Mouse (Mus musculus) heart, postnatal 10 days (tissue): ENCODE results near the gene Spn. TPM values are rescaled to one million over a fixed set of nuclear protein-coding genes. Genes with fewer than 3 reads are reported as not detected.

ENCODE experiments used
- DNase-seq, 2 experiments: peaks; one replicate each; pipeline ENCODE4 v3.0.0; 2021
- intact Hi-C: fragments of 180-260 bp; cut with DNase I; formaldehyde crosslinking; loops from one replicate; pipeline ENCODE4 v1.15.1; 2025
- total RNA-seq, 2 experiments: library from RNA; stranded (reverse); gene quantifications; 2 replicates each; pipeline ENCODE4 v1.2.3; 2021

Gene Spn
- total RNA-seq, 2 experiments from 2014 or later, result 0.72 to 0.84 TPM

DNA sequence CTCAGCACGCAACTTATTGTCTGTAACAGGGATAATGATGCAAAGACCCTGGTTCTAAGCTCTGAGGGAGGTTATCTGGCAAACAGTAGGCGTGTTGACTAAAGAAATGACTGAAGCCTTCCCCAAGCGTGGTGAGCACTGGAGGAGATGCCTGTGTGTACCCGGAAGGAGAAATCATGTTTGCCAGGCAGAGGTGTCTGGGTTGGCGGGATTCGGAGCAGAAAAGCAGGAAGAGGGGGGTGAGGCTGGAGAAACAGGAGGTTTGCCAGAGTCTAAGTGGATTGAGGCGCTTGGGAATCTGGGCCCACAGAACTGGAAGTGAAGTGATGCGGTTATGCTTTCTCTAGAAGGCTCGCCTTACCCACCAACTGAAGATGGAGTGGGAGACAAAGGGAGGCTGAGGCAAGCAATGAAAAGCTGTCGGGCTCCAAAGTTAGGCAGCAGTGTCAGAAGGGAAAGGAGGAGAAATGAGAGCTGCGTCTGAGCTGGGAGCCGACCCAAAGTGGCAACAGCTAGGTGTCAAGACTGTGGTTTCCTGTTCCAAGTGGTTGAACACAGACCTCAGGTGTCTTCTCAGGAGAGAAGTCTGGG, 25.3 kb downstream of the Spn start:
- intact Hi-C loops, result loop anchor here (5.0 to 10.0 kb wide), 2 partner anchors 360 to 468 kb away; partner anchors contain the start of gene Sgf29
- DNase-seq, result no peak

DNA sequence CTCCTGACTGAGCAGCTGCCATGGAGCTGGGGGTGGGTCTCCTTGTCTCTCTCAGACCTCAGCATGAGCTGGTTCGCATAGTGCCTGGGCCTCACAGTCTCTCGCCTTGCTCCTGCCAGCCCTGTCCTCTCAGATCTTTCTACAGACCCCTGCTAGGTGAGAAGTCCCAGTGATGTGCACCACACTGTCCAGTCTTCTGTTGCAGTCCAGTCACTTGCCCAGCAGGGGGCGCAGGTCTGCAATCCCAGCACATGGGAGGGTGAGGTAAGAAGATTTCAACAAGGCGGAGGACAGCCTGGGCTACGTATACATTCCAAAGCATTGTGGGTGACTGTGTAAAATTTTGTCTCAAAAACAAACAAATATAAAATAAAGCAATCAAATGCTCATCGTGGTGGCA, 26.2 kb downstream of the Spn start:
- intact Hi-C loops, result loop anchor here (5.0 to 10.0 kb wide), 2 partner anchors 359 to 467 kb away; partner anchors contain the start of gene Sgf29
- peak; percentile 39 to 60 for DNase-seq

DNA sequence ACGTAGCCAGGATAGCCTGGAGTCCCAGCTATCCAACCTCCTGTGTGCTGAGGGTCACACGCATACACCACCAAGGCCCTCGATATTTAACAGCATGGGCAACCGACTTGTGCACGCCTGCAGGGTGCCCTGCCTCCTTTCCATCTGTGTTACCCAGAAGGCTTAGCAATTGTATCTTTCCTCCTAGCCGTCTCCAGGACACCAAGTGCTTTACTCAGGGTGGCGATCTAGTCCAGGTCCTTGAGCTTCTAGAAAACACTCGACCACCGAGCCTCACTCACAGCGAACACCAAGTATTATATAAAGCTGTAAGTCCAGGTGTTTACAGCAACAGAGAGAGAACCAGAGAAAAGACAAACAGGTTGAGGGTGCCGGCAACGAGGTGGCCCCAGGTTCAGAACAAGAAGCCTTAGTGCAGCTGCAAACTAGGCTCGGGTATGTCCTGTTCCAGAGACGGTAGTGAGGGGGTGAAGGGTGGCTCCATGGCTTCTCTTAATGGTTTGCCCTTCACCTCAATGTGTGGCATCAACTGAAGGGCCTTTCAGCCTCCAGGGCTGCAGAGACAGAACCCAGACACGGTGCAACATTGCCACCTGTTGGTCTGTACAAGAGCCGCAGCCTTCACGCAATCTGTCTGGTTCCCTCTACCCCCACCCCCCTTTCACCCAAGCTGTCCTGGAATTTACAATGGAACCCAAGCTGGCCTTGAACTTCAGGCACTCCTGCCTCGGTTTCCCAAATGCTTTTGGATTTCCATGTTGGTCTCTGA, 27.2 kb downstream of the Spn start:
- peak; percentile 82 to 88 for DNase-seq
- intact Hi-C loops, result loop anchor here (1.0 to 10.0 kb wide), 4 partner anchors 164 to 466 kb away; partner anchors contain the start of gene Sgf29

DNA sequence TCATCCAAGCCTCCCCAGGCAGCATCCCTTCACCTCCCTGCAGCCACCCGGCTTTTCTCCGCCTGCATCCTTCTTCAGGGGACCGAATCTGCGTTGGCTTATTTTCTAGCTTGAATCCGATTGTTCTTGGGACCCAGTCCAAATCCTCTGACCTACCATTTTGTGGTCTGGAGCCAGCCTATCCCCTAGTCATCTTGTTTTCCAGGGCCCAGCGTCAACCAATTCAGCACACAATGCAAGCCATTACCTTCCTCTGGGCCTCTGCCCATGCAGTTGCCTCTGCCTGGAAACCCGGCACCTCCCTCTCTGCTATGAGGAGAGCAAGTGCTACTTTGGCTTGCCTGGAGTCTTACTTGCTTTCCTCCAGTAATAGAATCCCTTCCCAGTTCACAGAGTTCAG, 32.1 kb downstream of the Spn start:
- intact Hi-C loops, result loop anchor here (2.0 kb wide), 3 partner anchors 119 to 283 kb away; no protein-coding TSS in a partner anchor
- no peak for DNase-seq

DNA sequence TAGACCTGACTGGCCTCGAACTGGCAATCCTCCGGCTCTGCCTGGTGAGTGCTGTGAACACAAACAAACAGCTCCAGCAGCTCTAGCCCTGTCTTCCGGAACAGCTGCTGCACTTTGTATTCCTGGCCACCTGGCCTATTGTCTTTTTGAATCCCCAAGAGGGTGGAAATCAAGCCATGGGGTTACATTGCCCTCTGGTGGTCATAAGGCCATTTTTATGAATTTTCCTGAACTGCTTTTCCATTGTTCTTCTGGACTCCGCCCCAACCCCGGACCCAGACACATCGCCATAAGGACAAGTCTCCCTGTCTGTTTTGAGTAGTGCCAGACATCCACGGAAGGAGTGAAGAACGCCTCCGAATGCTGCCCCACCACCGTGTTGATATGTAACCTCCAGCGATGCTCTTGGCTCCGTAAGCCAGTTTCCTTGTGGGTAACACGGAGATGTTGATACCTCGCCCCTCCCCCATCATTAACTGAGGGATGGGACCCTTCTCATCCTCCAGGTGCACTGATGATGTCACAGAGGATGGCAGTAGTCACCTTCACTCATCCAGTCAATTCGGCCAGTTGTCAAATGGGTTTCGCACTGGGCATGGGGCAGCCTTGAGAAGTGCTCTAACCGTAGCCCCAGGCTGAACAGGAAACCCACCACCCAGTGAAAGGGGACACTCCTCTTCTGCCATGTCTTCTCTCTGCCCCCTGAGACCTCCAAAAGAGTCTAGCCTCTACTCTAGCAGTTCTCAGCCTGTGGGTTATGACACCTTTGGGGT, 32.9 kb downstream of the Spn start:
- intact Hi-C loops, result loop anchor here (2.0 to 5.0 kb wide), 4 partner anchors 77 to 282 kb away; partner anchors contain the start of gene Maz
- DNase-seq, result peak; percentile 89 to 90

DNA sequence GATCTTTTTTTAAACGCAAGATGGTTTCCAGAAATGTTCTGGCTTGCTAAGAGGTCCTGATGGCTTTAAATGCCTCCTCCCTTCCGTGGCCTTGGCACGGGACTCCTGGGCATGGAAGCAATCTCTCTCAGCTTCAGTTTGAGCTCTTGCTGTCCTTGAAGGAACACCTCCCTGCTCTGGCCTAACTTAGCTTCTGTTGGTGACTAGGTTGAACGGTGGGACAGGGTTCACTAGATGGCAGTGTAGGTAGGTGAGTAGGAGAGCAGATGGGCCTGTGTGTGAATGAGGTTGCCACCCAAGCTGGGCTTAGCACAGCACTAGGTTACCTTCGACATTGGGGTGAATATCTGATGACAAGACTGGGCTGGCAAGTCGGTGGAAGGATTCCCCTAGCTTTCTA, 33.7 kb downstream of the Spn start:
- no peak for DNase-seq
- intact Hi-C loops, result loop anchor here (2.0 to 5.0 kb wide), 4 partner anchors 77 to 281 kb away; partner anchors contain the start of gene Maz

DNA sequence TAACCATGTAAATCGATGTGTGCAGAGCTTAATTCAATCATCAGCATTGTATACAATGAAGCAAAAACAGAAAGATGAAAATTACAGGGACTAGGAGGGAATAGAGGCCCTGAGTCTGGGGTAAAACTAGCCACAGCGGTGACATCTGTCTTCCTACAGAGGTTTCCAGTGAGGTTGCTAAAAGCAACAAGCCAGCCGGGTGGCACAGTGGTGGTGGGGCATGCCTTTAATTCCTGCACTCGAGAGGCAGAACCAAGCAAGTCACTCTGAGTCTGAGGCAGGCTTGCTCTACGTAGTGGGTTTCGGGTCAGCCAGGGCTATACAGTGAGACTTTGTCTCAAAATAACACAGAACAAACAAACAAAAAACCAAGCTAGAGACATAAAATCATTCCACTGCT, 35.5 kb downstream of the Spn start:
- intact Hi-C loops, result loop anchor here (5.0 kb wide), 1 partner anchor 75 kb away; the partner anchor contains the start of gene Maz
- DNase-seq, result no peak

DNA sequence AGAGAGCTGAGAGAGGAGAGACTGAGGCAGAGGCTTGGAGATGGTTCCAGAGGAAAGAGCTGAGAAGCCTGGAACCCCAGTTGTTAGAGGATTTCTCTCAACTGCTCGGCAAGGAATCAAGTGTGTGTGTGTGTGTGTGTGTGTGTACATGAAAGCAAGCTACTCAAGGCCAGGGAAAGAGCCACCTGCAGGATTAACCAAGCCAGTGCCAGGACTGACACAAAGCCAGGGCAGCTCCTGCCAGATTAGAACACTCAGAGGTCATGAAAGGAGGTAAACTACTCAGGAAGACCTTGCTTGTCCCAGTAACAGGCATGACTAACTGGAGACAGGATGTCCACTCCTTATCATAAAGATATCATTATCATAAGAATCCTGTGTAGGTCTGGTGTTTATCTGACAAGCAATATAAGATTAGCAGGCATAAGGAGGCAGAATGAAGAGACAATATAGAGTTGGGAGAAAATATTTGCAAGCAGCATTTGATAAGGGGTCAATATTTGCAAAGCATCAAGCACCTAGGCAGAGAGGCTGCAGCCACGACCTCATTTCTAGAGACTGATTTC, 36.1 kb downstream of the Spn start:
- intact Hi-C loops, result loop anchor here (5.0 kb wide), 1 partner anchor 74 kb away; the partner anchor contains the start of gene Maz
- DNase-seq, result no peak

DNA sequence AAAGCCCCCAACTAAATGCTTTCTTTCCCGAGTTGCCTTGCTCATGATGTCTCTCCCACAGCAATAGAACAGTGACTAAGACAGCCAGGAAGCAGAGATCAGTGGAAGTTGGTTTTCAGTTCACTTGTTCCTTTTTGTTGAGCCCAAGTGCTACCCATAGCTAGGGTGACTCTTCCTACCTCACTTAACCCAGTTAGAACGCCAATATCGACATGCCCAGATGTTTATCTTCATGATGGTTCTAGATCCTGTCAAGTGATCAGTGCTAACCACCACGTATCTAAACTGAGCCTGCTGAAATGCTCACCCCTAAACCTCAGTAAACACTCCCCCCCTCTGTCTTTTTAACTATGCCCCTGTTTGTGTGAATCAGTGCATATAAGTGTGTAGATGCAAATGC, 38.1 kb downstream of the Spn start:
- intact Hi-C loops, result no loop called here
- DNase-seq, result no peak

DNA sequence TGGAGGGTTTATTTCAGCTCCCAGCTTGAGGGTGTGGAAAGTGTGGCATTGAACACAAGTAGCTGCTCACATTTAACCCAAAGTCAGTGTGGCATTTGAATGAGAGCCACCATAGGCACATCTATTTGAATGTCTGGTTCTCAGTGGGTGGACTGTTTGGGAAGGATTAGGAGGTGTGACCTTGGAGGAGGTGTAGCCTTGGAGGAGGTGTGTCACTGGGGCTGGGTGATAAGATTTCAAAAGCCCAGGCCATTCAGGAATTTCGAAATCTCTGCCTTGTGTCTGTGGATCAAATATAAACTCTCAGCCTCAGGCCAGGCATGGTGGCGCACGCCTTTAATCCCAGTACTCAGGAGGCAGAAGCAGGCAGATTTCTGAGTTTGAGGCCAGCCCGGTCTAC, 38.7 kb downstream of the Spn start:
- intact Hi-C loops, result no loop called here
- DNase-seq, result no peak

DNA sequence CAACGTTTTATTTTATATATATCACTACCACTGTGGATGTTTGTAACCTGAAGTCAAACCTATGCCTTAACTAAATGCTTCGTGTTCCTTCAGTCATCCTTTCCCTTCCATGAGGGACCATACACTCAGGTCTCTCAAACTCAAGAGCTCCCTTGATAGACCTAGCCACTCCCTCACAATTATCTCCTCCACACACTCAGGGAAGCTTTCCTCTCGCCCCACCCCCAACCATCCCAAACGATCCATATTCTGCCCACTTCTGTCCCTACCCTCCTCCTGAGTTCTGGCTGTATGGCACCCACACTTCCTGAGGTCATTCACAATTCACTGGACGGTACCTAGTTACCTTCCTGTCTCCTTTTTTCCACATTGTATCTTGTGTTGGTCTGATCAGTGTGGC, 39.1 kb downstream of the Spn start:
- no peak for DNase-seq
- intact Hi-C loops, result no loop called here

DNA sequence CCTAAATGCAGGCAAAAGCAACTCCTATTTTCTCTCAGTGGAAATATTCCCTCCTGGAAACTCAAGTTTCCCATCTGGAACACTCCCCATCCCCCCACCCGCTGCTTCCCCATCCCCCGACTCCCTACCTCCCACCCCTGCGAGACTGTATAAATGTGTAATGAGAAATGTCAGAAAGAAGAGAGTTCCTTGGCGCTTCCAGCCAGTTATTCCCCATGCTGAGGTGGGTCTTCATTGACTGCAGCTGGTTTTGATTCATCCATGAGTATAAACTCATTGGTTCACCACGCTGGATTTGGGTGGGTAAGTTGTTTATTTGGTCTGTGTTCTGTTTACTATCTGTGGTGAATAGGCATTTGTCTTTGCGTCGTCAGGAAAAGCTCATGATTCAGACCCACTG, 41.2 kb downstream of the Spn start:
- no peak for DNase-seq
- intact Hi-C loops, result no loop called here

DNA sequence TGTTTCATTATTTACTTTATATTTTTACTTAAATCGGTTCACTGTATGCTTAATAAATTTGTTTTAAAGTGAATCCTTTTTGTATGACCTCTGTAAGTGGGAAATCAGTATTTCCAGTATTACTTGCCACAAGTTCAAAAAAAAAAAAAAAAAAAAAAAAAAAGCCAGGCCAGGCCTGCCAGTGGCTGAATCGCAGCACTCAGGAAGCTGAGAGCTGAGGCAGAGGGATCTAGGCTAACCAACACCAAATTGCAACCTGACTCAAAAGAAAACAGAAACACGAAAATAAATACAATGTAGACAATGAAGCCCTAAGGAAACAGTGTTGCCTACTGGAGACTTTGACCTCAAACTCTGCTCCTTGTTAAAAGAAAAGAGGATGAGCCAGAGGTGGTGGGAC, 43.7 kb downstream of the Spn start:
- intact Hi-C loops, result no loop called here
- no peak for DNase-seq

DNA sequence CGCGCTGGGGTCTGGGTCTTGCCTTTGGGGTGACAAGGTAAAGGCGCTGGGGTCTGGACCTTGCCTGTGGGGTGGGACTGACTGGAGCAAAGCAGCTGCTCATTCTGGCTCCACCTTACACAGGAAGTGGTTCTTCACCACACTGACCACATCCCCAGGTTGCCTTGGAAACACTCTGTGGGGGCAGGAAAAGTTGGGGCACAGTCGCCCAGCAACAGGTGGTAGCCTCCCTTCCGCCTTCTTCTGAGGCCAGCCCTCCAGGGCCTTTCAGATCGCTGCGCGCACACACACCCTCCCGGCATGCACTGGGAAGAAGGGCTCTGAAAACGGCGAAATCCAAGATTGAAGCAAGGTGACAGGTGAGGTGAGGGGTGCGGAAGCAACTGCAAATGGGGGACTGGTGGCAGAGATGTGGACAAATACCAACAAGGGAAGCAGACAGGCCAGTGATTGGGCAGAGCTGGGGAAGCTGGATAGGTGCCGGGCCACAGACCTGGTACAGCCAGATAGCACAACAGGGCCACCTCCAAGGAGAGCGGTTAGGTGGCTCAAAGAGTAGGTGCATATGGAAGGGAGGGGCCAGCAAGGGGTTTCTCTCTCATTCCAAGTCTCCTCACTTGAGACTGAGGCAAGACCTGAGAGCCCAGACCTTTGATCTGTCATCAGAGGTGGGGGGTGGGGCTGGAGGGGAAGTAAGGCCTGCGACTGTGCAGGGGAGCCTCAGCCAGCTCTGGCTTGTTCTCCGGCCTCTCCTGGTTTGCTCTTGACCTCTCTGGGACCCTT, 46.3 kb downstream of the Spn start, which contains the start of gene AI467606:
TSS of gene AI467606 (plus strand) at position 246 of the 783 bp plus-strand sequence.
- peak; percentile 70 to 72 for DNase-seq
- intact Hi-C loops, result no loop called here

DNA sequence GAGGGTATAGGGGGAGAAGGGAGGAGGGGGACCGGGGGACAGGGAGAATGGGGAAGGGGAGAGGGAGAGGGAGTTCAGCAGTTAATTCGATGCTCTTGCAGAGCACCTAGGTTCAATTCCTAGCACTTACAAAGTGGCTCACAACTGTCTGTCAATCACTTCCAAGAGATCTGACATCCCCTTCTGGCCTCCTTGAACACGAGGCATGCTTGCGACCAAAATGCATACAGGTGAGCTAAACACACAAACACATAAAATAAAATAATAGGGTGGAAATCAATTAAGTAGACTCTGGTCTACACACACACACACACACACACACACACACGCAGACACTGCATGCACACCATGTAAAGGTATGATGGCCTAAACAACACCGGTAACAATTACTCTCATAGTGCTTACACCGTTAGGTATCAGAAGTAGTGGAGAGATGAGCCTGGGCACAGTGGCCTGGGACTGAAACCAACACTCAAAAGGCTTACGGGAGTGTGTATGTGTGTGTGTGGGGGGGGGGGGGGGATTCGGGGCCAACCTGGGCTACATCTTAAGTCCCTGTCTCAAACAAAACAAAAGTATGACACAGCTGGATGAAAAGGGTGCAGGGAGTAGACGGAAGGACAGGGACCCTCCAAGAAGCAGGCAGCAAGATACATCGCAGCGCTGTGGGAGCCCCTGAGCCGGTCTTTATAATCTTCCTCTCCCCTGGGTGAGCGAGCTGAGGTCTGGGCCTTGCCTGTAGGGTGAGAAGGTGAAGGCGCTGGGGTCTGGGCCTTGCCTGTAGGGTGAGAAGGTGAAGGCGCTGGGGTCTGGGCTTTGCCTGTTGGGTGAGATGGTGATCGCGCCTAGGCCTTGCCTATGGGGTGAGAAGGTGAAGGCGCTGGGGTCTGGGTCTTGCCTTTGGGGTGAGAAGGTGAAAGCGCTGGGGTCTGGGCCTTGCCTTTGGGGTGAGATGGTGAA, 47.2 kb downstream of the Spn start:
- DNase-seq, result no peak
- intact Hi-C loops, result no loop called here

DNA sequence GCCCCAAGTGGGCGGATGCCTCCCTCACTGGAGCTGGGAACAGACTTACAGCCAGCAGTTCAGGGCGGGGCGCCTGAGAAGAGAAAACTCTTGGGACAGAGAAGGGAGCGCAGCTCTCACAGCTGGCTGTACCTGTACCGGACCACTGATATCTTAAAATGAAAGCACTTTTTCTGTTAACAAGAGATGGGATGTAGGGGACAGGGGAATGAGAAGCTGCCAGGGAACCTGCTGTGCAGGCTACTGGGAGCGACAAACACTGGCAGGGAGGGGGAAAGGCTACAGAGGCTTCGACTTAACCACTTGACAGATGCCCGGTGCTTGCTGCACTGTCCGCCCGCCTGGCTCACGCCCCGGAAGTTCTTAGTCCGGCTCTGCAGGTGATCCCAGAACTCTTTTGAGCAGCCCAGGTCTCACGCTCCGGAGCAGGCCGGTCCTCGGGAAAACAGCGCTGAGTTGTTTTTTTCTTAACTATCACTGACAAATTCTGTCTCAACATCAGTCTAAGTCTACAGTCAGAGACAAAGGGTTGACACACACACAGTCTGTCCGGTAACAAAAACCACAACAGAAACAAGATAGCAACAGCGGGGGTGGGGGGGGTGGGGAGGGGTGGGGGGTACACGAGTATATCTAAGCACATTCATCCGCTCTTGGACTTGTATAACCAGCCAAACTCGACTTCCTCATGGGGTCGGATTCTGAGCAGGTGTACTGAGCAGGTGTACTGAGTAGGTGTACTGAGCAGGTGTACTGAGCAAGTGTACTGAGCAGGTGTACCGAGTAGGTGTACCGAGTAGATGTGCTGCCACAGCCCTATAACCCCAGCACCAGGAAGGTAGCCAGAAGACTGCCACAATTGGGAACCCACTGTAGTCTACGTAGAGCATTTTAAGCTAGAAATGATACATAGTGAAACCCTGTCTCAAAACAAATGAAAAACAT, 48.5 kb downstream of the Spn start:
- peak in 1 of 2 experiments; percentile 31 for DNase-seq

DNA sequence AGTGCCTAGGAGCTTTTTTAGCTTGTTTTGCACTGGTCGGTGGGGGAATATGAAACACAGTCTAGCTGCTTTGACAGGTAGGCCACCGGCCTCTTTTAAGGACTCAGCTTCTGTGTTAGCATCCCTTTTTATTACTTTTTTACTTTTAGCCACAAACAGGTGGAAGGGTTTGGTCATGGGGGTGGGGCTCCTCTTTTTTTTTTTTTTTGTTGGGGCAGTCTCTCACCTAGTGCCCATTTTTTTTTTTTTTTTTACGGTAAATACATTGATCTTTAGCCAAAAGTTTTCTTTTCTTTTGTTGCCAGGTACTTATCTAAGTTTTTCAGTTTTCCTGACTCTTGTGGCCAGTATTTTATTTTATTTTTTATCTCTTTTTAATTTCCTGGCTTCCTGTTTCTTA, 49.5 kb downstream of the Spn start:
- no peak for DNase-seq
- intact Hi-C loops, result no loop called here

More for the DNA sequence above, 48.5 kb downstream of the Spn start:
- intact Hi-C loops, result no loop called here
